Mouse (Mus musculus): ENCODE results near the gene Doc2a.
"Not testable (repeated sequence)": the region's sequence is repeated elsewhere in the genome, so short reads cannot be mapped to it uniquely, and the experiment has no call there.

Gene Doc2a

DNA sequence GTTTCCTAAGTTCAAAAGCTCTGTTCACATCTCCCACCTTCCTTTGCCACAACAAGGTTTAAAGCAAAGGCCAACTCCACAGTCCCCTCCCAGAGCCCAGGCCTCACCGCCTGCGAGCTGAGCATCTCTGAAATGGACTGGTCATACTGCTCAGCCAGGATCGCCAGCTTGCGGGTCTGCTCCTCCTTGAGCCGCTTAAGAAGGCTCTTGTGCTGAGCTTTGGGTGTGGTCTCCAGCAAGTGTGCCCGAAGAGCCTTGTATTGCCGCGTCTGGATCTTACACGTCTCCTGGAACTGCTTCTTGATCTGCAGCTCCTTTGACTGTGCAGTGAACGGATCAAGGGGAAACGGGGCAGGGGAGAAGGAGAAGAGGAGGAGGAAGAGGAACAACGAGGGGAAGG lies 20.8 kb downstream of the Doc2a start:
- DNase-seq (ENCODE audit: low spot score) = no peak

DNA sequence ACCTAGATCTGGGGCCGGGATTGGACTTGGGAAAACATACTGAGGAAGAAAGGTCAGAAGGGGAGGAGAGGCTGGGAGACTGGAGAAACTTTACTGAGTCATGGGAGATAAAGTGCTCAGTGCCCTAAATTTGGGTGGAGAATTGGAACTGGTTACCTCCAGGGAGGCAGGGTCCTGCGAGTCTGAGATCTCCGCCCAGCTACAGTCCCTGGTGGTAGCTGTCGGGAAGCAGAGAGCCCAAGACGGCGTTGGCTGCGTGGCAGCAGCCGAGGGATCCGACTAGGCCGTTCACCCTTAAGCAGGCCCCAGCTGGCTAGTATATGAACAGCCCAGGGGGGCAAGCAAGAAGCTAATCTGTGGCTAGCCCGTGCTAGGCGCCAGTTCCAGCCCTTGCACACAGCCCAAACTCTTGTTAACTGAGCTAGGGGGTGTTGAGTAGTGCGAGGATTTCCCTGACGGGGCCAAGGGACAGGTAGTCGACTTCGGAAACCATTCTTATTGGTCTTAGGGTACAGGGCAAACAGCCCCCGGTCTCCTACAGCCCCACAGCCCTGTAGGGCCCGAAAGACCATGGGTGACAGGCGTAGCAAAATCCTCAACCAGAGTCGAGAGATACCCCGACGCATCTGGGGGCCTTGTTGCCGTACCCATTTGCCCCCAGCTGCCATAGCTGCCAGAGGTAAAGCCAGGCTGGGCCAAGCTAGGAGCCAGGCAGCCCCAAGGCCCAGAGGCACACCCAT lies 22.7 kb downstream of the Doc2a start:
- no peak for DNase-seq (ENCODE audit: low spot score)

GRCm38 (mm10) chr7:126870520-126870891 lies 23.3 kb downstream of the Doc2a start:
- no peak for DNase-seq (ENCODE audit: low spot score)

DNA sequence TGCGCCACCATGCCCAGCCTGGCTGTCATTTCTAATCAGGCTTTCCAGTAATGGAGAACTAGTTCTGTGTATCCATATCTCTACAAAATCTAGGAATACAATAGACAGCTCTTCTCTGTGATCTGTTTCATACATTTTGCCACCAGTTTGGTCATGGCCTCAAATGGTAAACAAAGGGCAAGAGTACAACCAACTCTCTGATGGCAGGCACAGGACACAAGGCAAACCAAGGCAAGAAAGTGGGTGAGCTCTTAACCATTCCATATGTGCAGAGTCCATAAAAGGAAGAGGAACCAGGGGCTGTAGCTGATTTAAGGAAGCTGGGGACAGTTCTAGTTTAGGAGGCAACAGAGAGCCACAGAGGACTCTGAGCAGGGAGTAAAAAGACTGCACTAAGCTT lies 30.0 kb downstream of the Doc2a start:
- no peak for DNase-seq (ENCODE audit: low spot score)

DNA sequence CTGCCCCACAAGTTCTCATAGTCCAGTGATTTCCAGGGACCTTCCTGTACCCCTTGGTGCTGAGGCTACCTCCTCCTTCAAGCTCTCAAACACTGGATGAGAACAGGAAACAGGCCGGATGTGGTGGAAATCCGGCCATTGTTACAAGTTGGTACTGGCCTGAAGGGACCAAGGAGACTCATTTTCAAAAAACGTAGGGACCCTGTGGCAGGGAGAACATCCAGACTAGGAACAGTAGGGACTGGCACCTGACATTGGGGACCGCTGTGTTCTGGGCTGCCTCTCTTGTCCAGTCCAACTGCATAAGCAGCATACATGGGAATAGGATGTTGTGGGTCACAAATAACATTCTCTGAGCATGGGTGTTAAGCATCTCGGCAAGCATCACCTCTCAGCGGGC lies 33.8 kb downstream of the Doc2a start:
- no peak for DNase-seq (ENCODE audit: low spot score)

DNA sequence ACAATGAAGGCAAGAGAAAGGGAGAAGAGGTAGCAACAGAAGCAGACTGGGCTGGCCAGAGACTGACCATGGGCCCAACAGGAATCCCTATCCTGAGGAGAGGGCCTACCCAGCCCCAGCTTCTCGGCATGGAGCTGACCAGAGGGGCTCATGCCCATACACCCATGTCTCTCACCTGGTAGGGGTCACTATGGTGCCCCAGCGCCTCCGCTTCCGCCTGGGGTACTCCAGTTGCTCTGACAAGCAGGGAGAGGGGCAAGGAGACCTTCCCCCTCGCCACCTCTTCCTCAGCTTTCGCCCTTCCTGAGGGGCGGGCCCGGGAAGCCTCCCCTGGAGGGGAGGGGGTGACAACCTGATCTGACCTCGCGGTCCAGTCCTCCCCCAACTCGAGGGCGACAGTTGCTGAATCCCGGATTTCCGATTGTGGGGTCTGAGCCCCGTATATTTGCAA lies 36.5 kb downstream of the Doc2a start:
- no peak for DNase-seq (ENCODE audit: low spot score)

DNA sequence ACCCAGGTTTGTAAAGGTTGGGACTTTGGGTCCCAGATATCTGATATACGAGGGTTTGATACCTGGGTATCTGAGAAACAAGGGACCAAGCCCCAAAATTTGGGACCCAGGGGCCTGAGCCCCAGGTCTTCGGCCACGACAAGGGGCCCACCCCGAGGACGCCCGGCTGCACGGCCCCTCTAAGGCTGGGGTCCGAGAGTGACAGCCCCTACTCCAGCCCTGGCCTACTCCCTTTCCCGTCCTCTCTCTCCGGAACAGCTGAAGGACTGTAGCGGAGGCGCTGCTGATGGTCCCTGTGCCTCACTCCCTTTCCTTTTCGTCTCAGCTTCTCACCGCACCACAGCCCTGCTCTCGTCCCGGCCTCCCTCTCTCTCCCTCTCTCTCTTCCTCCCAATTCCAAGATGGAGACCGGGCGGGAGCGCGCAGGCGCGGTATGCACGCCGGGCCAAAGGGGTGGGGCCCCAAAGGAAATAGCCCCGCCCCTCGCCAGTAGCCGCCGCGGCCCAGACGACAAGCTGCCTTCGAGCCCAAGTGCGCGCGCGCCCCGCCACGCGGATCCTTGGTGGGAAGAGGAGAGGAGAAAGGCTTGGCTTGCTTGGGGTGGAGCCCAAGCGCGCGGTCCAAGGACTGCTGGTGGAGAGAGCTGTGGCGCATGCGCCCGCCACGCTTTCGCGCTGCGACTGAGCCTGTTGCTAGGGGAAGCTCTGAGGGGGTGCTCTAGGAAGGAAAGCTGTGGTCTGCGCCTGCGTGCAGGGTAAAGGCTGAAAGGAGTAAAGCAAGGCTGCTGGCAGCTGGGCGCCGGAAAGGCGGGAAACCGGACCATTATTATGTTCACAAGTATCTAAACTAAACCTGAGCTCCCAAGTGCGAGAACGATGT lies 37.3 kb downstream of the Doc2a start, which contains the start of gene Taok2:
Taok2 (minus strand) TSS at position 418 of the 879 bp plus-strand sequence.
- peak; percentile 94 for DNase-seq (ENCODE audit: low spot score)

- no peak for DNase-seq (ENCODE audit: low spot score)
These were observed 40.1 kb downstream of the Doc2a start for GRCm38 (mm10) chr7:126887281-126887680.

GRCm38 (mm10) chr7:126888852-126889251 lies 41.6 kb downstream of the Doc2a start:
- no peak for DNase-seq (ENCODE audit: low spot score)

- DNase-seq (ENCODE audit: low spot score) = no peak
These were observed 49.7 kb downstream of the Doc2a start for GRCm38 (mm10) chr7:126896912-126897311.

- no peak for DNase-seq (ENCODE audit: low spot score)
These were observed 50.3 kb downstream of the Doc2a start for GRCm38 (mm10) chr7:126897390-126898101.

- DNase-seq (ENCODE audit: low spot score) = peak; percentile 97
These were observed 51.1 kb downstream of the Doc2a start for GRCm38 (mm10) chr7:126898102-126898990.

GRCm38 (mm10) chr7:126899781-126900180 lies 52.6 kb downstream of the Doc2a start:
- DNase-seq (ENCODE audit: low spot score) = not testable (repeated sequence)

All from urinary bladder, postnatal 10 days (tissue).